Mouse (Mus musculus) forebrain, embryonic 15.5 days (tissue): ENCODE data around the gene AC134908.4. TPM values are rescaled to one million over a fixed set of nuclear protein-coding genes. Genes with fewer than 3 reads are reported as not detected.

Source experiments
- ATAC-seq: fragments of 200-750 bp; cut with Nextera tagmentation; replicated peaks from 2 replicates; pipeline ENCODE4 v1.8.0; 2017; ENCODE audit warnings: mild to moderate bottlenecking, moderate TSS enrichment, moderate library complexity
- H3K27ac ChIP-seq: fragments of 300-500 bp; sonication (generic); replicated peaks from 2 replicates; pipeline ENCODE4 v1.5.1; 2015; ENCODE audit warnings: mild to moderate bottlenecking, inconsistent platforms
- H3K27me3 ChIP-seq: fragments of 300-500 bp; sonication (generic); 2 replicates; pipeline ENCODE4 v1.6.1; 2015; ENCODE audit warnings: inconsistent platforms
- H3K36me3 ChIP-seq: fragments of 300-500 bp; sonication (generic); 2 replicates; pipeline ENCODE4 v1.6.1; 2015; ENCODE audit warnings: mild to moderate bottlenecking, inconsistent platforms
- H3K4me1 ChIP-seq: fragments of 300-500 bp; sonication (generic); 2 replicates; pipeline ENCODE4 v1.6.1; 2015; ENCODE audit warnings: inconsistent platforms
- H3K4me2 ChIP-seq: fragments of 300-500 bp; sonication (generic); replicated peaks from 2 replicates; pipeline ENCODE4 v1.6.1; 2015; ENCODE audit warnings: mild to moderate bottlenecking, inconsistent platforms
- H3K4me3 ChIP-seq: fragments of 300-500 bp; sonication (generic); 2 replicates; pipeline ENCODE4 v1.5.1; 2015; ENCODE audit warnings: mild to moderate bottlenecking, inconsistent platforms
- H3K9ac ChIP-seq: fragments of 300-500 bp; sonication (generic); replicated peaks from 2 replicates; pipeline ENCODE4 v1.6.1; 2015; ENCODE audit warnings: mild to moderate bottlenecking, inconsistent platforms
- H3K9me3 ChIP-seq: fragments of 300-500 bp; sonication (generic); 2 replicates; pipeline ENCODE4 v1.6.1; 2016; ENCODE audit warnings: inconsistent platforms
- WGBS: fragments of 180-500 bp; shearing (Covaris S2); methylation state at CpG from one replicate; pipeline ENCODE4 v1.1.7; 2015; ENCODE audit warnings: mixed read lengths; 5-methylcytosine and 5-hydroxymethylcytosine counted together
- polyA plus RNA-seq: library from polyadenylated mRNA; unstranded; fragments of >200 nt; fragmentation: Nextera tagmentation; extraction: Ambion mirVana; gene quantifications from 2 replicates; pipeline ENCODE4 v1.2.1, GENCODE M21; 2015

The AC134908.4 gene
- polyA plus RNA-seq, 1 experiment from 2014 or later: not detected

DNA sequence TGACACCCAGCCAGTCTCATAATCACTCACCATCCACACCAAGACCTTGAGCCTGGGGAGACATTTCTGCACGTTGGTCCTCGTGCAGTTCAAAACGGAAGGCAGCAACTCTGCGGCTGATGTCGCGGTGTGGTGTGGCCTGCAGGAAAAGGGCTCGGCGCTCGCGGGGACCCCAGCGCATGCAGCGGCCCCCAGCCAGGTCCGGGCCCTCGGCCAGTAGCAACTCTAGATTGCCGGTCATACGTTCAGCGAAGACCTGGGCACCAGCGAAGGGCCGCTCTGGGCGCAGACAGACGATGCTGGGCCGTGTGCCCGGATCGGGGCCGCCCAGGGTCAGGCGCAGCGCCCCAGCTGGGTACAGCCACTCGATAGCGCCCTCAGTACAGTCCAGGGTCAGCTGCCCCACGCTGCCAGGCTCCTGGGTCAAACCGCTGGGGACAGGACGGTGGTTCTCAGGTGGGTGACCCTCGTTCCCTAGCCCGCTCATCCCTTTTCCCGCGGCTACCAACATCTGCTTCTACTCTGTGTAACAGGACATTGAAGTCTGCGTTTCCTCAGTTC is 832 bp upstream of the AC134908.4 start:
- Histone ChIP-seq H3K36me3 (no peaks in the 10 kb centered on the region), H3K27ac (peak overlapping the region; percentile 40), H3K9ac (peak overlapping the region; percentile 44), H3K4me1 (peaks cover 60% of the 10 kb centered on the region), H3K9me3 (no peaks in the 10 kb centered on the region), H3K4me2 (peak overlapping the region; percentile 86), H3K4me3 (peak overlapping the region; percentile 63), H3K27me3 (0 out of 2 replicates have a peak, but pooled peaks cover 4% of the 10 kb centered on the region)
- ATAC-seq: no peak
- 1% methylated on average over 37 of the region's 37 CpGs for WGBS

DNA sequence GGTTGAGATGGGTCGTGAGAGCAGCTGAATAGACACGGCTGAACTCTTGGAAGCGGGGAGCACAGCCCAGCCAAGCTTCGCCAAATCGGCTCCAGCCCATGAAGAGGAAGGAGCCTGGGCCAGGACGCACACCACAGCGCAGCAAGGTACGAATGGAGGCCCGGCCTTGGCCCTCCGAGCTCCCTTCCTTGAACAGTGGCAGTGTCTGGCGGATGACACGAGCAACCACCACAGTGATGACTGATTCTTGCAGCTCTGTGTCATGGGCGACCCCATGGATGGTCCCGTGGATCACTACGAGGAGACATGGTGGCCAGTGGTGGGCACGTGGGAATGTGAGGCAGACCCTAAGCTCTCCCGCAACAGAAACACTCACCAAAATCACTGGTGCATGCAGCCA is 461 bp downstream of the AC134908.4 start:
- peaks cover 66% of the 10 kb centered on the region for H3K4me1 ChIP-seq

DNA sequence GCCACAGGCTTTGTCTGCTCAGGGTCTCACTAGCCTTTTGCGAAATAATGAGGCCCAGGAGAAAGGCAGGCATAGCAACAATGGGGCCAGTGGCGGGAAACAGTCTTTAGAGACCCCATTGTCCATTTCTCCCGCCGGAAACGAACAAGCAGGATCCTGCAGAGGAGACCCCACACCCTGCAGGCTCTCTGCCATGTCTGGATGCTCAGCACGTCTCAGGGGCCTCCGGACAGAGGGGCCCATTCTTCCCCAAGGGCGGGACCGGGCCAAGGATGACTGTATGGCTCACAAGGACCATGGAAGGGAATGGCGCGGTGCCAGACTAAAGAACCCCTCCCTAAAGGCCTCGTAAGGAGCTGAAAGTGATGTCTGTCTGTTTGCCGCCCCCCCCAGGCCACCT is 1.3 kb downstream of the AC134908.4 start:
- Histone ChIP-seq H3K9me3 (no peaks in the 10 kb centered on the region), H3K27me3 (0 out of 2 replicates have a peak, but pooled peaks cover 4% of the 10 kb centered on the region), H3K27ac (peak overlapping the region; percentile 95), H3K4me2 (peak overlapping the region; percentile 86; the same call in 1 of the 2 replicates), H3K4me3 (no peak overlapping the region), H3K9ac (no peak overlapping the region), H3K36me3 (0 out of 2 replicates have a peak, but pooled peaks cover 6% of the 10 kb centered on the region), H3K4me1 (peaks cover 66% of the 10 kb centered on the region)
- ATAC-seq: no peak
- 8% methylated on average over 13 of the region's 13 CpGs for WGBS

More for the DNA sequence above, 461 bp downstream of the AC134908.4 start:
- no peak for ATAC-seq
- H3K9me3 ChIP-seq: no peaks in the 10 kb centered on the region
- no peak overlapping the region for H3K4me3 ChIP-seq
- H3K9ac ChIP-seq: no peak overlapping the region
- no peaks in the 10 kb centered on the region for H3K36me3 ChIP-seq
- WGBS: 46% methylated on average over 17 of the region's 17 CpGs
- H3K27ac ChIP-seq: peak overlapping the region; percentile 35; the same call in 1 of the 2 replicates
- peak overlapping the region; percentile 86 for H3K4me2 ChIP-seq
- H3K27me3 ChIP-seq: 0 out of 2 replicates have a peak, but pooled peaks cover 4% of the 10 kb centered on the region

DNA sequence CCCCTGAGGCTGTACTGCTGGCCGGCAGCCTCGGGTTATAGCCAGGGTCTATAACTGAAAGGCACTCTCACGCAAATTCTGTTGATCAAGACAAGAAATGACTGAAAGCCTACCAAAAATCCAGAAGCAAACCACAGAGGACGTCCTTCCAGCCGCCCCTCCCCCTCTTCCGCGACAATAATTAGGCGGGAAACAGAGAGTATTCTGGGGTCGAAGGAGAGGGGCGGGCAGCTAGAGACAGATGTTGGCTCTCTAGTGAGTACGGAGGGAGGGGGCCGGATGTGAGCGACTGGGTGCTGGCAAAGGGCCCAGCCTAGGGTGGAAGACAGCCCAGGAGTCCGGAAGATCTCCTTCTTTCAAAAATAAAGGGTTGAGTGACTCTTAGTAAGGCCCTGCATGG is 2.8 kb downstream of the AC134908.4 start, which contains the start of gene Fam173a:
Gene Fam173a, minus strand, starts transcription at position 287 of the 400 bp plus-strand sequence.
- H3K27ac ChIP-seq: peak within 1 kb of the TSS; percentile 95
- 0 out of 2 replicates have a peak, but pooled peaks cover 7% of the 10 kb centered on the region for H3K36me3 ChIP-seq
- peak within 1 kb of the TSS; percentile 93 for H3K4me2 ChIP-seq
- peaks cover 65% of the 10 kb centered on the region for H3K4me1 ChIP-seq
- H3K9ac ChIP-seq: peak within 1 kb of the TSS; percentile 83
- peak within 1 kb of the TSS; percentile 92 for H3K4me3 ChIP-seq
- WGBS: 0% methylated on average over 14 of the region's 14 CpGs
- ATAC-seq: peak; percentile 41
- H3K9me3 ChIP-seq: no peaks in the 10 kb centered on the region
- H3K27me3 ChIP-seq: 0 out of 2 replicates have a peak, but pooled peaks cover 4% of the 10 kb centered on the region

DNA sequence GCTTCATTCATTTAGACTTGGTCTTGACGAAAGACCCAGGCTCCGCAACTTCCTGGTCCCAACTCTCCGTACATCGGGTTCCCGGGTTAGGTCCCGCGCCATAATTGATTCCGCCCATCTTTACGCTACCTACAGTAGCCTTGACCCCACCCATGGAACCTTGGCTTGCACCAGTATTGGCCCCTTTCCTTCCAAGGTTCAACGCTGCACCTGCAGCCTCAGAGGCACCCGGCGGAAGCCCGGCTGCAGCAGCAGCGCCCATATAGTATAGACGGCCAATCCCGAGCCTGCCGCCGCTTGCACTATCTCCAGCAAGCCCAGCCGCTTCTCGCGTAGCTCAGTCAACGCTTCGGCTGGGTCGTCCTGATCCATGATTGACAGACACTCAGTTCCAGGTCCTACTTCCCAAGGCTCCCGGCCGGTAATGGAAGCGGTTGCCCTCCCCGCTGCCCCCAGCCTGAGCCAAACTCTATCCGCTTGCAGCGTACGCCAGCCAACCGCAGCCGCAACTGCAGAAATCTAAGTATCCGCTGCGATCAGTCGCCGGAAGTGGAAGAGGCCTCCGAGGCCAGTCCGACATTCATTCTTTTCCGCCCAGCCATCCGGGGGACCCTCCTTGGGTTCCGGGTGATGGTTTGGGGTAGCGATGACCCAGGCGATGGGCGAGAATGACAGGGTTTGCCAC is 3.5 kb downstream of the AC134908.4 start:
- peaks cover 59% of the 10 kb centered on the region for H3K4me1 ChIP-seq
- H3K36me3 ChIP-seq: 0 out of 2 replicates have a peak, but pooled peaks cover 7% of the 10 kb centered on the region
- H3K4me2 ChIP-seq: peak overlapping the region; percentile 93
- 0 out of 2 replicates have a peak, but pooled peaks cover 4% of the 10 kb centered on the region for H3K27me3 ChIP-seq
- peak overlapping the region; percentile 83 for H3K9ac ChIP-seq
- WGBS: under 1% methylated on average over 45 of the region's 45 CpGs
- peak overlapping the region; percentile 95 for H3K27ac ChIP-seq
- ATAC-seq: peak; percentile 72
- H3K9me3 ChIP-seq: no peaks in the 10 kb centered on the region
- H3K4me3 ChIP-seq: peak overlapping the region; percentile 92

DNA sequence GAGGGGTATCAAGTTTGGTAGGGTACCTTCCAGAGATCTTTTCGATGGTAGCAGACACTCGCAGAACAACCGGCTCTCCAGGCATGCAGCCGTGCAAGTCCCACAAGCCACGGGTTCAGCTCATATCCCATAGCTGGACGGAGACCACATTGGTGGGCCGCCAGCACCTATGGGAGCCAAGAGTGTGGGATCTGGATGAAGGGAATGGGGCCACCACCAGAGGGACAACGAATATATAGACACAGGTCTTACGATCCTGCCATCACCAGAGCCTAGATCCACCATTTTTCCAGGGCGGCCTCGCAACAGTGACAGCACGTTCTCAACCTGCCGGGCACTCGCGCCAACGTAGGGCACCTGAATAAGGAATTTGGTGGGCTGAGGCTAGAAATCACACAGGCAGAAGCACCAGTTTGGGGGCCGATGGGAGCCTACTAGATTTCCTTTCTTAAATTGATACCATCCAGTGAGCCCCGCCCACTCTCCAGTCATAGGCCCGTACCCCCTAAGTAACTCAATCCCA is 4.1 kb downstream of the AC134908.4 start:
- no peaks in the 10 kb centered on the region for H3K27me3 ChIP-seq
- H3K4me2 ChIP-seq: peak overlapping the region; percentile 93
- peaks cover 53% of the 10 kb centered on the region for H3K4me1 ChIP-seq
- H3K36me3 ChIP-seq: 0 out of 2 replicates have a peak, but pooled peaks cover 7% of the 10 kb centered on the region
- H3K9ac ChIP-seq: peak overlapping the region; percentile 83
- peak overlapping the region; percentile 92 for H3K4me3 ChIP-seq
- WGBS: 23% methylated on average over 19 of the region's 19 CpGs
- ATAC-seq: no peak; the same call in 1 of the 2 replicates
- H3K27ac ChIP-seq: peak overlapping the region; percentile 95
- no peaks in the 10 kb centered on the region for H3K9me3 ChIP-seq

DNA sequence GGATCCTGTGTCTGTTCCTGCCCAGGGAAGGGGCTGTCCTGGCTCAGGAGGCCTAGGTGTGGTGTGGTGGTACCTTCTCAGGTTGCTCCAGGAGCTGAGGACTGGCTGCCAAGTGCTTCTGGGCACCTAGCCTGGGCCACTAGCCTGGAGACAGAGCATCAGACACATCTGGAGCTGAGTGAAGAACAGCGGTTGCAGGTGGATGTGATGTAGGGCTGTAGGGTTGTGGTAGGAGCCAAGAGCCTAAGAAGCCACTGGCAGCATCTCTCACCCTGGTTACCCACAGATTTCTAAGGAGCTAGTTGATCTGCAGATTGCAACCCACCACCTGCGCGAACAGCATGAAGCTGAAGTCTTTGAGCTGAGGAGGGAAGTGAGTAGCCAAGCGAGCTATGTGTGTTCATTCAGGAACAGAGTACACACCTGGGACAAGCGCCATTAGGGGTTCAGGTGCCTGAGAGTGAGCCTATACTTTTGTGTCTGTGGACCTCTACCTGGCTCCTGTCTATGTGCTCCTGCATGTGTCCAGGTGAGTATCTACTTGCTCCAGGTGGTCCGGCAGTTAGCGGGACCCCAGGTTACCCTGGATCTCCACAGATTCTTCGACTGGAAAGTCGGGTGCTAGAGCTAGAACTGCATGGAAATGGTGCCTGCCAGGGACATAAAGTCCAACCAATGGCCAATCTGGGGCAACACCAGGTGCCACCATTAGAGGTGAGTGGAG is 8.5 kb downstream of the AC134908.4 start:
- peaks cover 22% of the 10 kb centered on the region for H3K36me3 ChIP-seq
- no peaks in the 10 kb centered on the region for H3K27me3 ChIP-seq
- no peak for ATAC-seq
- H3K9ac ChIP-seq: no peak overlapping the region
- no peak overlapping the region for H3K4me2 ChIP-seq
- no peak overlapping the region for H3K4me3 ChIP-seq
- H3K9me3 ChIP-seq: no peaks in the 10 kb centered on the region
- no peak overlapping the region for H3K27ac ChIP-seq
- 90% methylated on average over 9 of the region's 9 CpGs for WGBS
- H3K4me1 ChIP-seq: peaks cover 34% of the 10 kb centered on the region

DNA sequence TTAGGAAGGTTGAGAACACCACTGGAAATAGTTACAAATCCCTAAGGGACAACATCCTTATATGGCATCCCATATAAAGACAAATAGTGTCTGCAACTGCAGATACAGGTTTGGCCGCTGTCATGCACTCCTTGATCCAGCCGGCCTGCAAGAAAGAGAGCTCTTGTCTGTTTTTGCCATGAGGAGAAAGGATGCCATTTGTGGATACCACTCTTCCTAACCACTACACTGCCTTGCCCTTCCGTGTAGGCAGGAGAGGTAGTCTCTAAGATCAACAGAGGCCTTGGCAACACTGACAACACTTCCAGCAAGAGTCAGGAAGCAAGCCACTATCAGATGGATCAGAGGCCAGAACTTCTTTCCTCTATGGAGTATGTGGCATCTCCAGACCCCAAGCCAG is 9.2 kb downstream of the AC134908.4 start, which contains the start of gene Ccdc78:
Gene Ccdc78, plus strand, starts transcription at position 301 of the 400 bp plus-strand sequence.
- Histone ChIP-seq H3K9ac (peak within 1 kb of the TSS; percentile 71), H3K4me3 (peak within 1 kb of the TSS; percentile 68), H3K27me3 (no peaks in the 10 kb centered on the region), H3K36me3 (peaks cover 28% of the 10 kb centered on the region), H3K4me2 (peak within 1 kb of the TSS; percentile 63), H3K4me1 (peaks cover 29% of the 10 kb centered on the region), H3K9me3 (no peaks in the 10 kb centered on the region), H3K27ac (peak within 1 kb of the TSS; percentile 88)
- WGBS: 86% methylated on average over 3 of the region's 3 CpGs
- no peak for ATAC-seq

DNA sequence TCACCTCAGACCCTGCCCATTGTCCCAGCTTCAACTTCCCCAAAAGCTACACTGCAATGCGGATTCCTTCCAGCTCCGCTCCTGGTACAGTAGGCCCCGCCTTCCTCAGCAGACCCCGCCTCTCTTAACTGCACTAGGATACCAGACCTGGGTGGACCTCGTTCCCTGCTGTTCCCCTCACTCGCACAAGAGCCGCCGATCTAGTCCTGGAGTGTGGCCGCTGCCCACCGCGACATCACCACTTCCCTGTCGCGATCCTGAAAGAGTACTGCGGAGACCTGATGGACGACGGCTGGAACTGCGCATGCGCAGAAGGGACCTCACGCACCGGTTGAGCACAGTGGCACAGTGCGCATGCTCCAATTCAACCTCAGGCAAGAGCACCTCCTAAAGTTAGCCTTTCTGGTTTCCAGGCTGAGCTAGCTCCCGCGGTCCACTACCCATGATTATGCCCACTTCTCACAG is 10.1 kb downstream of the AC134908.4 start, which contains the start of gene Haghl:
Gene Haghl, minus strand, starts transcription at position 393 of the 465 bp plus-strand sequence.
- ATAC-seq: peak; percentile 82
- Histone ChIP-seq H3K4me1 (peaks cover 21% of the 10 kb centered on the region), H3K4me3 (peak within 1 kb of the TSS; percentile 68), H3K27me3 (no peaks in the 10 kb centered on the region), H3K4me2 (peak within 1 kb of the TSS; percentile 63), H3K36me3 (peaks cover 38% of the 10 kb centered on the region), H3K9me3 (no peaks in the 10 kb centered on the region), H3K27ac (peak within 1 kb of the TSS; percentile 88), H3K9ac (peak within 1 kb of the TSS; percentile 71)
- under 1% methylated on average over 23 of the region's 23 CpGs for WGBS

DNA sequence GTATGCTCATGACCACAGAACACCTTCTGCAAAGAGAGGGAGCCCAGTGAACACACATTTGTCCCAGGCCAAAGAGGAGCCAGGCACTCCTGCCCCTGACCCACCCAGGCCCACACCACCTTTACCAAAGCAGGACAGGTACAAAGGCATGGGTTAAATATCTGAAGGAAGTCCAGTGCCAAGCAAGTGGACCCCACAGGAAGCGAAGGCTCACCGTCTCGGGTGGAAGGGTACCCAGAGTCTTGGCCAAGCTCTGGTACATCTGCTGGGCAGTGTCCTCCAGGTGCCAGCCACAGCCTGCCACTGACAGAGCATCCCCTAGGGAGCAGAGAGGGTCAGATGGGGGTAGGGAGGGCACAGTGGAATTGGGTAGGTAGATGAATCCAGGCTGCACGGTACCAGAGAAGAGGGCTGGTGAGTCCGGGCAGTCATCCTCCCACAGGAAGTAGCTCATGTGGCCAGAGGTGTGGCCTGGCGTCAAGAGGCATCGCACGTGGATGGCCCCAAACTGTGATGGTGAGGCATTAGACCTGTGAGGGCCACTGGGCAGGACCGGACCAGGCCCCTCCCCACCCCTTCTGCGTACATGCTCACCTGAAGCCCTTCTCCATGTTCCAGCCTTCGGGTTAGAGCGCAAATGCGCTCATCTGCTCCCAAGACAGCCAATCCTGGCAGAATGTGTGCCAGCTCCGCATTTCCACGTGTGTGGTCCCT is 11.4 kb downstream of the AC134908.4 start:
- Histone ChIP-seq H3K27me3 (no peaks in the 10 kb centered on the region), H3K36me3 (peaks cover 39% of the 10 kb centered on the region), H3K4me2 (peak overlapping the region; percentile 63), H3K27ac (no peak overlapping the region), H3K9ac (peak overlapping the region; percentile 71), H3K9me3 (no peaks in the 10 kb centered on the region), H3K4me1 (peaks cover 21% of the 10 kb centered on the region), H3K4me3 (peak overlapping the region; percentile 68)
- WGBS: 80% methylated on average over 15 of the region's 15 CpGs
- no peak for ATAC-seq

DNA sequence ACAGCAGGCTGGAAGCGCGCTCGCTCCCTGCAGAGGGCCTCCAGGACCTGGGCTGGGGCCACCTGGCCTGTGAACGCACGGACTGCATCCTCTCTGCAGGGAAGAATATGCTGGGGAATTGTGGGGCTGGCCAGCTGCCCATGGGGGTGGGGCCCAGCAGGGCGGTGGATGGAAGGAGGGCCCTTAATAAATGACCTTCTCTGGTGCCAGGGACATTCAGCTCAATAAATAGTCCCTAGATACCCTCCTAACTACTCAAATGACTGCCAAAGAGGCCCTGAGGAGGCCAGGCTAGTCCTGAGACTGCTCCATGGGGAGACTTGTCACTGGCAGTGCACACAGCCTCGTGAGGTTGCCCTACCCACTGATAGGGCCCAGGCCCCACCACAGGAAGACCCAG is 12.4 kb downstream of the AC134908.4 start:
- H3K4me1 ChIP-seq: peaks cover 21% of the 10 kb centered on the region
- no peak for ATAC-seq
- H3K4me2 ChIP-seq: no peak overlapping the region
- no peaks in the 10 kb centered on the region for H3K27me3 ChIP-seq
- H3K9ac ChIP-seq: no peak overlapping the region
- H3K9me3 ChIP-seq: no peaks in the 10 kb centered on the region
- 74% methylated on average over 7 of the region's 7 CpGs for WGBS
- peaks cover 39% of the 10 kb centered on the region for H3K36me3 ChIP-seq
- H3K27ac ChIP-seq: no peak overlapping the region
- no peak overlapping the region for H3K4me3 ChIP-seq
